Mouse (Mus musculus) neural tube, embryonic 14.5 days (tissue): ENCODE measurements around the gene Col4a2. TPM values are rescaled to one million over a fixed set of nuclear protein-coding genes. Genes with fewer than 3 reads are reported as not detected.

ENCODE experiments used
- ATAC-seq: fragments of 200-750 bp; cut with Nextera tagmentation; 2 replicates; pipeline ENCODE4 v1.8.0; 2017; ENCODE audit warnings: low read depth, mild to moderate bottlenecking, moderate TSS enrichment, moderate library complexity
- H3K27ac ChIP-seq: fragments of 300-500 bp; sonication (generic); 2 replicates; pipeline ENCODE4 v1.5.1; 2014; ENCODE audit warnings: low read depth, mild to moderate bottlenecking, control low read depth, low read length, moderate library complexity, mixed read lengths
- H3K27me3 ChIP-seq: fragments of 300-500 bp; sonication (generic); 2 replicates; pipeline ENCODE4 v1.6.1; 2014; ENCODE audit warnings: low read length; ENCODE audit not compliant: control insufficient read depth, insufficient read depth
- H3K36me3 ChIP-seq: fragments of 300-500 bp; sonication (generic); 2 replicates; pipeline ENCODE4 v1.6.1; 2014; ENCODE audit warnings: low read length, mixed read lengths; ENCODE audit not compliant: control insufficient read depth, insufficient read depth
- H3K4me1 ChIP-seq: fragments of 300-500 bp; sonication (generic); 2 replicates; pipeline ENCODE4 v1.6.1; 2014; ENCODE audit warnings: low read length; ENCODE audit not compliant: control insufficient read depth, insufficient read depth
- H3K4me2 ChIP-seq: fragments of 300-500 bp; sonication (generic); 2 replicates; pipeline ENCODE4 v1.6.1; 2014; ENCODE audit warnings: mild to moderate bottlenecking, low read depth, low read length, control low read depth
- H3K4me3 ChIP-seq: fragments of 300-500 bp; sonication (generic); 2 replicates; pipeline ENCODE4 v1.5.1; 2014; ENCODE audit warnings: low read depth, low read length, control low read depth, mixed read lengths
- H3K9ac ChIP-seq: fragments of 300-500 bp; sonication (generic); replicated peaks from 2 replicates; pipeline ENCODE4 v1.6.1; 2014; ENCODE audit warnings: low read depth, mild to moderate bottlenecking, control low read depth, low read length, mixed read lengths
- H3K9me3 ChIP-seq: fragments of 300-500 bp; sonication (generic); 2 replicates; pipeline ENCODE4 v1.6.1; 2016; ENCODE audit warnings: low read length; ENCODE audit not compliant: control insufficient read depth
- WGBS: fragments of 180-500 bp; shearing (Covaris S2); extraction: QIAGEN DNeasy Blood & Tissue Kit; methylation state at CpG from one replicate; pipeline ENCODE4 v1.1.7; 2014; 5-methylcytosine and 5-hydroxymethylcytosine counted together
- polyA plus RNA-seq: library from polyadenylated mRNA; unstranded; fragments of >200 nt; fragmentation: Nextera tagmentation; extraction: Ambion mirVana; gene quantifications from 2 replicates; pipeline ENCODE4 v1.2.1, GENCODE M21; 2014

Gene Col4a2
- polyA plus RNA-seq, 1 experiment from 2014 or later: 11.8 TPM

- Histone ChIP-seq H3K4me2 (no peak overlapping the region), H3K27ac (no peak overlapping the region), H3K4me1 (0 out of 2 replicates have a peak, but pooled peaks cover 3% of the 10 kb centered on the region), H3K27me3 (no peaks in the 10 kb centered on the region), H3K36me3 (no peaks in the 10 kb centered on the region), H3K9me3 (no peaks in the 10 kb centered on the region), H3K9ac (no peak overlapping the region), H3K4me3 (no peak overlapping the region)
- 81% methylated on average over 6 of the region's 6 CpGs for WGBS
- ATAC-seq: no peak
Observed at GRCm38 (mm10) chr8:11304027-11304601, 8.5 kb upstream of the Col4a2 start.

GRCm38 (mm10) chr8:11305539-11305938, 7.1 kb upstream of the Col4a2 start:
- Histone ChIP-seq H3K9me3 (no peaks in the 10 kb centered on the region), H3K27me3 (no peaks in the 10 kb centered on the region), H3K27ac (no peak overlapping the region), H3K9ac (no peak overlapping the region), H3K4me2 (no peak overlapping the region), H3K4me3 (no peak overlapping the region), H3K36me3 (no peaks in the 10 kb centered on the region), H3K4me1 (0 out of 2 replicates have a peak, but pooled peaks cover 3% of the 10 kb centered on the region)
- ATAC-seq: no peak
- 94% methylated on average over 1 of the region's 1 CpGs for WGBS

- 74% methylated on average over 7 of the region's 7 CpGs for WGBS
Observed at GRCm38 (mm10) chr8:11307451-11307850, 5.2 kb upstream of the Col4a2 start.

GRCm38 (mm10) chr8:11308570-11308998, 4.0 kb upstream of the Col4a2 start:
- peaks cover 12% of the 10 kb centered on the region for H3K4me1 ChIP-seq
- H3K27ac ChIP-seq: no peak overlapping the region
- H3K4me3 ChIP-seq: no peak overlapping the region
- 0 out of 2 replicates have a peak overlapping the region, but pooled peaks have one; percentile 17 for H3K4me2 ChIP-seq
- H3K9me3 ChIP-seq: no peaks in the 10 kb centered on the region
- no peak for ATAC-seq
- peaks cover 21% of the 10 kb centered on the region for H3K27me3 ChIP-seq
- no peaks in the 10 kb centered on the region for H3K36me3 ChIP-seq
- 0 out of 2 replicates have a peak overlapping the region, but pooled peaks have one; percentile 11 for H3K9ac ChIP-seq
- WGBS: 27% methylated on average over 7 of the region's 7 CpGs

More at GRCm38 (mm10) chr8:11307451-11307850, 5.2 kb upstream of the Col4a2 start:
- Histone ChIP-seq H3K4me2 (no peak overlapping the region), H3K36me3 (no peaks in the 10 kb centered on the region), H3K9ac (no peak overlapping the region), H3K4me1 (peaks cover 7% of the 10 kb centered on the region; the same call in 1 of the 2 replicates), H3K4me3 (no peak overlapping the region), H3K27ac (no peak overlapping the region), H3K27me3 (peaks cover 10% of the 10 kb centered on the region), H3K9me3 (no peaks in the 10 kb centered on the region)
- 0 out of 2 replicates have a peak, but pooled peaks have one; percentile 42 for ATAC-seq

- no peak overlapping the region for H3K4me3 ChIP-seq
- no peaks in the 10 kb centered on the region for H3K9me3 ChIP-seq
- 60% methylated on average over 5 of the region's 5 CpGs for WGBS
- peak overlapping the region; percentile 17; the same call in 1 of the 2 replicates for H3K4me2 ChIP-seq
- H3K27me3 ChIP-seq: peaks cover 28% of the 10 kb centered on the region
- peaks cover 14% of the 10 kb centered on the region for H3K4me1 ChIP-seq
- no peaks in the 10 kb centered on the region for H3K36me3 ChIP-seq
- no peak overlapping the region for H3K9ac ChIP-seq
- no peak overlapping the region for H3K27ac ChIP-seq
- no peak for ATAC-seq
Observed at GRCm38 (mm10) chr8:11309226-11309625, 3.4 kb upstream of the Col4a2 start.

GRCm38 (mm10) chr8:11310049-11310448, 2.6 kb upstream of the Col4a2 start:
- peaks cover 14% of the 10 kb centered on the region for H3K4me1 ChIP-seq
- ATAC-seq: no peak
- no peak overlapping the region for H3K4me3 ChIP-seq
- H3K36me3 ChIP-seq: no peaks in the 10 kb centered on the region
- H3K27ac ChIP-seq: no peak overlapping the region
- H3K4me2 ChIP-seq: peak overlapping the region; percentile 17; the same call in 1 of the 2 replicates
- 73% methylated on average over 2 of the region's 2 CpGs for WGBS
- H3K9ac ChIP-seq: no peak overlapping the region
- no peaks in the 10 kb centered on the region for H3K9me3 ChIP-seq
- peaks cover 36% of the 10 kb centered on the region for H3K27me3 ChIP-seq

- Histone ChIP-seq H3K4me3 (peak overlapping the region; percentile 55), H3K27me3 (peaks cover 37% of the 10 kb centered on the region), H3K27ac (peak overlapping the region; percentile 34; the same call in 1 of the 2 replicates), H3K36me3 (no peaks in the 10 kb centered on the region), H3K4me2 (peak overlapping the region; percentile 91), H3K9me3 (no peaks in the 10 kb centered on the region), H3K9ac (peak overlapping the region; percentile 55), H3K4me1 (peaks cover 14% of the 10 kb centered on the region)
- WGBS: 2% methylated on average over 34 of the region's 34 CpGs
- peak; percentile 21; the same call in 1 of the 2 replicates for ATAC-seq
Observed at GRCm38 (mm10) chr8:11311681-11312348, 790 bp upstream of the Col4a2 start.

- H3K9me3 ChIP-seq: no peaks in the 10 kb centered on the region
- H3K9ac ChIP-seq: peak overlapping the region; percentile 55
- WGBS: 2% methylated on average over 45 of the region's 45 CpGs
- no peak overlapping the region for H3K27ac ChIP-seq
- peaks cover 37% of the 10 kb centered on the region for H3K27me3 ChIP-seq
- peak overlapping the region; percentile 91 for H3K4me2 ChIP-seq
- H3K36me3 ChIP-seq: no peaks in the 10 kb centered on the region
- peak overlapping the region; percentile 55 for H3K4me3 ChIP-seq
- H3K4me1 ChIP-seq: peaks cover 11% of the 10 kb centered on the region
- ATAC-seq: peak; percentile 42; the same call in 1 of the 2 replicates
Observed at GRCm38 (mm10) chr8:11313176-11314111, 839 bp downstream of the Col4a2 start.
